In the genomic region with DNA sequence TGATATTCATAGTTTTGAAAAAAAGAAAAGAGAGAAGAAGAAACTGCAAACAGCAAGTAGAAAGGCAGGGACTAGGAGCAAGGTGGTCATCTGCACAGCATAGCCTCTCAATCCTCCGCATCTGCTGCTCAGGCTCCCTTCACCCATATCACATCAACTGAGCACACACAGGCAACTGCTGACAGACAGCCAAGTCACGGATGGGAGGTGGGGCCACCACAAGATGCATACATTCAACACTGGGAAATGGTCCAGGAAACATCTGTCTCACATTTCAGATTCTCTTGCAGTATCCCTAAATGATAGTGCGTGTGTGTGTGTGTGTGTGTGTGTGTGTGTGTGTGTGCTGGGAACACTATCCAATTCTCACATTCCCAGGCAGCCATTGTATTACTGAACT, we compare ENCODE assay signal across 8 mouse cellular contexts.
DNase-seq lines count a peak whose midpoint lies in the region; ATAC-seq and TF ChIP-seq lines count a peak whose summit lies in the region.
"Had no signal": no experiment of that assay in that cellular context is flagged by ENCODE, and none has a peak within 500 bp of the region (broad histone marks: within the 10 kb centered on the region; RNA-seq: fewer than 3 reads in every experiment).

No protein-coding gene starts in this region.

- no peak overlapping the region for H3K4me3 ChIP-seq in lung, embryonic 14.5 days (ENCODE audit: low read depth, low read length)
- no peak overlapping the region for H3K4me3 ChIP-seq in embryonic facial prominence, embryonic 13.5 days
- no peak overlapping the region for H3K4me3 ChIP-seq in hindbrain, embryonic 16.5 days (ENCODE audit: low read length)
- H3K4me3 ChIP-seq in neural tube, embryonic 14.5 days (ENCODE audit: low read depth, low read length): no peak overlapping the region
- H3K4me3 ChIP-seq: erythroblast, embryonic 14.5 days had no signal

- H3K27ac ChIP-seq in lung, embryonic 14.5 days (ENCODE audit: low read depth): peak overlapping the region; percentile 91; the same call in 1 of the 2 replicates
- H3K27ac ChIP-seq in embryonic facial prominence, embryonic 13.5 days: peak overlapping the region; percentile 98
- H3K27ac ChIP-seq in hindbrain, embryonic 16.5 days (ENCODE audit: low read depth, low read length): peak overlapping the region; percentile 78
- peak overlapping the region; percentile 62 for H3K27ac ChIP-seq in neural tube, embryonic 14.5 days (ENCODE audit: low read depth, low read length)

- peak; percentile 97 for DNase-seq in lung, embryonic 14.5 days
- DNase-seq in lung, adult 18-20 months: no peak
- DNase-seq in cerebellum, adult 11-12 months: no peak
- no peak for DNase-seq in adrenal gland, adult 2 months

- peaks cover 7% of the 10 kb centered on the region for H3K36me3 ChIP-seq in lung, embryonic 14.5 days (ENCODE audit: insufficient read depth)
- H3K36me3 ChIP-seq in embryonic facial prominence, embryonic 13.5 days: peaks cover 13% of the 10 kb centered on the region
- no peaks in the 10 kb centered on the region; the same call in 1 of the 2 replicates for H3K36me3 ChIP-seq in hindbrain, embryonic 16.5 days (ENCODE audit: control insufficient read depth, insufficient read depth, low read length)
- peaks cover 7% of the 10 kb centered on the region; the same call in 1 of the 2 replicates for H3K36me3 ChIP-seq in neural tube, embryonic 14.5 days (ENCODE audit: control insufficient read depth, insufficient read depth, low read length)

- ATAC-seq in lung, embryonic 14.5 days (ENCODE audit: insufficient read depth): peak; percentile 74
- ATAC-seq in embryonic facial prominence, embryonic 13.5 days (ENCODE audit: insufficient number of reproducible peaks, insufficient read depth, low FRiP score, low TSS enrichment, low read depth): peak; percentile 45
- ATAC-seq in hindbrain, embryonic 16.5 days: no peak
- peak; percentile 35 for ATAC-seq in neural tube, embryonic 14.5 days (ENCODE audit: low read depth)

- TF ChIP-seq CTCF in lung, embryonic 14.5 days (IDR thresholded peaks at IDR 0.05; ENCODE audit: low read depth): no peak

- no peaks in the 10 kb centered on the region for H3K27me3 ChIP-seq in lung, embryonic 14.5 days (ENCODE audit: insufficient read depth, low read length)
- H3K27me3 ChIP-seq in embryonic facial prominence, embryonic 13.5 days: no peaks in the 10 kb centered on the region
- no peaks in the 10 kb centered on the region for H3K27me3 ChIP-seq in hindbrain, embryonic 16.5 days (replicated peaks; ENCODE audit: control insufficient read depth, insufficient read depth, low read length)
- H3K27me3 ChIP-seq in neural tube, embryonic 14.5 days (ENCODE audit: control insufficient read depth, insufficient read depth, low read length): no peaks in the 10 kb centered on the region

- H3K9me3 ChIP-seq in lung, embryonic 14.5 days (ENCODE audit: low read depth, low read length): no peaks in the 10 kb centered on the region
- no peaks in the 10 kb centered on the region for H3K9me3 ChIP-seq in embryonic facial prominence, embryonic 13.5 days
- no peaks in the 10 kb centered on the region for H3K9me3 ChIP-seq in hindbrain, embryonic 16.5 days (ENCODE audit: control insufficient read depth, low read length)
- no peaks in the 10 kb centered on the region for H3K9me3 ChIP-seq in neural tube, embryonic 14.5 days (ENCODE audit: control insufficient read depth, low read length)

- 8% methylated on average over 3 of the region's 3 CpGs for WGBS in lung, embryonic 14.5 days
- WGBS in embryonic facial prominence, embryonic 13.5 days: 4% methylated on average over 3 of the region's 3 CpGs
- 18% methylated on average over 3 of the region's 3 CpGs for WGBS in hindbrain, embryonic 16.5 days
- 28% methylated on average over 3 of the region's 3 CpGs for WGBS in neural tube, embryonic 14.5 days

- no peak overlapping the region; the same call in 1 of the 2 replicates for H3K4me2 ChIP-seq in lung, embryonic 14.5 days
- H3K4me2 ChIP-seq in embryonic facial prominence, embryonic 13.5 days: peak overlapping the region; percentile 52
- no peak overlapping the region for H3K4me2 ChIP-seq in hindbrain, embryonic 16.5 days (ENCODE audit: low read length)
- peak overlapping the region; percentile 11; the same call in 1 of the 2 replicates for H3K4me2 ChIP-seq in neural tube, embryonic 14.5 days (ENCODE audit: low read depth, low read length)

- H3K9ac ChIP-seq in lung, embryonic 14.5 days: no peak overlapping the region
- no peak overlapping the region for H3K9ac ChIP-seq in embryonic facial prominence, embryonic 13.5 days
- no peak overlapping the region for H3K9ac ChIP-seq in hindbrain, embryonic 16.5 days (ENCODE audit: low read depth, low read length)
- H3K9ac ChIP-seq in neural tube, embryonic 14.5 days (replicated peaks; ENCODE audit: low read depth, low read length): no peak overlapping the region

- peaks cover 55% of the 10 kb centered on the region for H3K4me1 ChIP-seq in lung, embryonic 14.5 days (ENCODE audit: insufficient read depth)
- H3K4me1 ChIP-seq in embryonic facial prominence, embryonic 13.5 days: peaks cover 98% of the 10 kb centered on the region
- peaks cover 63% of the 10 kb centered on the region for H3K4me1 ChIP-seq in hindbrain, embryonic 16.5 days (ENCODE audit: control insufficient read depth, insufficient read depth, low read depth, low read length)
- H3K4me1 ChIP-seq in neural tube, embryonic 14.5 days (ENCODE audit: control insufficient read depth, insufficient read depth, low read length): peaks cover 64% of the 10 kb centered on the region

Comparison
In these comparisons a context has a peak if more than half of its experiments do, and no peak if none do; other contexts are left out.
1. H3K4me2 ChIP-seq: peak in embryonic facial prominence, embryonic 13.5 days (single experiment) and neural tube, embryonic 14.5 days (single experiment); none in lung, embryonic 14.5 days (single experiment) and hindbrain, embryonic 16.5 days (single experiment).
2. Peak in every context shown above with its lines, with median percentiles within 50 percentile points of each other: H3K27ac ChIP-seq.